Mouse (Mus musculus) 3T3-L1 (cell line): Measurements from ENCODE around the gene Drap1.

Experiments
- DNase-seq: peaks from one replicate; pipeline ENCODE4 v3.0.0-alpha.2; 2015; ENCODE audit warnings: low read depth, low spot score

Gene Drap1

DNA sequence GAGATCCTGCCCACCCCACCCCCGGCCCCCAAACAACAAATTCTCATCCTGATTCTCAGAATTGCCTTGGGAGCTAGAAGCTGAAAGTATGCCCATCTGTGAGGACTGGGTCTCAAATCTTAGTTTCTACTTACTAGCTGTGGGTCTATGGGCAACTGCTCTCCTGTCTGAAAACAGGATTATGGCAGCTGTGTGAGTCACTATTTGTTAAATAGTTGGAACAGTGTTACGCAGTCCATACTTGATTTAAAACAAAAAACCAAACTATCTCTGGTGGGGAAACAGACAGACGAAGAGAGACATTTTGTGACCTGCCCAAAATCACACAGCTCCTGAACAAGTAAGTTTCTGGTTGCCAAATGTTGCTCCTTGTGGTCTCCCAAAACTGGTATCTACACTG is 24.9 kb upstream of the Drap1 start:
- peak; percentile 65 for DNase-seq

GRCm38 (mm10) chr19:5448354-5449150 is 23.8 kb upstream of the Drap1 start:
- peak; percentile 80 for DNase-seq

- DNase-seq, result peak; percentile 85
Measured at GRCm38 (mm10) chr19:5447515-5448353, 23.0 kb upstream of the Drap1 start, which contains the start of gene Fosl1. Gene Fosl1 (plus strand): TSS chr19:5447547.

- no peak for DNase-seq
Measured at GRCm38 (mm10) chr19:5445747-5446146, 21.0 kb upstream of the Drap1 start.

DNA sequence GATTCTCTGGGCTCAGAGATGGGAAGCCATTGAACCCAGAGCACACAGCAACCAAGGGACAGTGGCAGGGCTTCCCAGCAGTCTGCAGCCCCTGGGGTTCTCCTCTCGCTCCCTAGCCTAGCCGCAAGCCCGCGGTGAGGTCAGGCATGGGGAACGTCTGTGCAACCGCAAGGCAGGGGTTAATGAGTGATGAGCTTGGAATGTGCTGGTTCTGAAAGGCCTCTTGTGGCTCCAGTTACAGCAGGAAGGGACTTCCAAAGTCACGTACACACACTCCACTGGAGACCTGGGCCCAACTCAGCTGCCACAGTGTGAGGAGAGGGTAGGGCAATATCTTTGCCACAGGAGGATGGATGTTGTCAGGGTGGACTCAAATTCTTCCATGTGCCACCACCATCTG is 20.2 kb upstream of the Drap1 start:
- peak; percentile 98 for DNase-seq

DNA sequence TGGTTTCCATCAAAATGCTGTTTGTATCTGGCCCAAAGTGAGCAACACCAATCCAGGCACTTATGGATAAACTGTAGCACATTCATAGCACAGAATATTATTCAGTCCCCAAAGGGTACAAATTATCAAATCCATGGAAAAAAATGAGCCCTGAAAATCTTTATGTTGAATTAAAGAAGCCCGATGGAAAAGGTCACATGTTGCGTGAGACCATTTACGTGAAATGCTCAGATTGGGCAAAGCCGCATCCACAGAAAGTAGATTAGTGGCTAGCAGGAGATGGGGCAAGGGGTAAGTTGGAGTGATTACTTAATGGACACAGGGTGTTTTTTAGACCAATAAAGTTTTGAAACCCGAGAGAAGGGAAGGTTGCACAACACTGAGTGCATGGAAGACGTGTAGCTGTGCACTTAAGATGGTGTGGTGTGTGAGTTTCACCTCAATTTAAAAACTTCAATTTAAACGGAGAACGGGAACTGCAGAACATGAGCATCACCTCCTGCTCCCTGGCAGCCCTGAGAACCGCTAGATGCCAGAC is 19.7 kb upstream of the Drap1 start:
- DNase-seq, result peak; percentile 84

- DNase-seq, result peak; percentile 68
Measured at GRCm38 (mm10) chr19:5433951-5434350, 9.2 kb upstream of the Drap1 start.

GRCm38 (mm10) chr19:5432992-5433852 is 8.4 kb upstream of the Drap1 start:
- DNase-seq, result peak; percentile 97

- DNase-seq, result peak; percentile 94
Measured at GRCm38 (mm10) chr19:5431911-5432464, 7.2 kb upstream of the Drap1 start.

GRCm38 (mm10) chr19:5430408-5430807 is 5.6 kb upstream of the Drap1 start:
- peak; percentile 49 for DNase-seq

DNA sequence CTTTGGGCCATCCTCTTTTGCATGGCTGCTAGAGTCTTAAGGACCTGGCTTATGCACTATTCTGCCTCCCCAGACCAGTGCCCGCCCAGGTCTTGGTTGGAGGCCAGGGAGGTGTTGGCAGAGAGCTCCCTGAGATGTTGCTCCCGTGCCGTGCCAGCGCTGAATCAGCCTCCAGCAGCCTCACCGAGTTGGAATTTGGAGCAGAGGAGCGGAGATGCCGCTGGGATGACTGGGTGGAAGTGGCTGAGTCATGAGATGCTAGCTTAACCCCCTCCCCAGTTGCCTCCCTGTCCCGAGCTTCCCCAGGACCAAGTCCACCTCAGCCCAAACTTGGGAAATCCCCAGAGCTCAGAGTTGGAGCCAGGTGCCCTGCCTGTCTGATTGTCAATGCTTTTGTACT is 5.0 kb upstream of the Drap1 start:
- DNase-seq, result peak; percentile 98

DNA sequence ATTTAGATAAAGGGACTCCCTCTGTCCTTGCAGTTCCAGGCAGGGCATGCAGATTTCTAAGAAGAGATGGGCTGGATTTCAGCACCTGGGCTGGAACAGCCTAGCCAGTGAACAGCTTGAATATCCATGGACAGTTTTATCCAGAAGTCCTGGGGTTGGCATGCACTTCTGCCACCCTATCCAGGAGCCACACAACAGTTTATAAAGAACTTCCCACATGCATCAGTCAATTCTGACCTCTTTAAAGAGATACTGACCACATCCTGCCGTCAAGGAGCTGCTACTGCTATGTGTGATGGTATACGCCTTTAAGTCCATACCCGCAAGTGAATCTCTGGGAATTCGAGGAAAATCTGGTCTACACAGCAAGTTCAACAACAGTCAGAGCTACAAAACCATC is 4.4 kb upstream of the Drap1 start:
- DNase-seq, result peak; percentile 83

- peak; percentile 87 for DNase-seq
Measured at GRCm38 (mm10) chr19:5428083-5428482, 3.3 kb upstream of the Drap1 start.

- DNase-seq, result no peak
Measured at GRCm38 (mm10) chr19:5426640-5427290, 2.0 kb upstream of the Drap1 start.

DNA sequence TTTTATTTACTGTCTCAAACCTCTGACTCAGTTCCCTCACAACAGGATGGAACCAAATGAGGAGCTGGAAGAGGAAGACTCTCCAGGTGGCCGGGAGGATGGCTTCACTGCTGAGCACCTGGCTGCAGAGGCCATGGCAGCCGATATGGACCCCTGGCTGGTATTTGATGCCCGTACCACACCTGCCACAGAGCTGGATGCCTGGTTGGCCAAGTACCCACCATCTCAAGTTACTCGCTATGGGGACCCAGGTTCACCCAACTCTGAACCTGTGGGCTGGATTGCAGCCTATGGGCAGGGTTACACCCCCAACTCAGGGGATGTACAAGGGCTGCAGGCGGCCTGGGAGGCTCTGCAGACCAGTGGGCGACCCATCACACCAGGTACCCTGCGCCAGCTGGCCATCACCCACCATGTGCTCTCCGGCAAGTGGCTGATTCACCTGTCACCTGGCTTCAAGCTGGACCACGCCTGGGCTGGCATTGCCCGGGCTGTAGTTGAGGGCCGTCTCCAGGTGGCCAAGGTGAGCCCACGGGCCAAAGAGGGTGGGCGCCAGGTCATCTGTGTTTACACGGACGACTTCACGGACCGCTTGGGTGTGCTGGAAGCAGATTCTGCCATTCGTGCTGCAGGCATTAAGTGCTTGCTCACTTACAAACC is 1.3 kb upstream of the Drap1 start:
- no peak for DNase-seq

DNA sequence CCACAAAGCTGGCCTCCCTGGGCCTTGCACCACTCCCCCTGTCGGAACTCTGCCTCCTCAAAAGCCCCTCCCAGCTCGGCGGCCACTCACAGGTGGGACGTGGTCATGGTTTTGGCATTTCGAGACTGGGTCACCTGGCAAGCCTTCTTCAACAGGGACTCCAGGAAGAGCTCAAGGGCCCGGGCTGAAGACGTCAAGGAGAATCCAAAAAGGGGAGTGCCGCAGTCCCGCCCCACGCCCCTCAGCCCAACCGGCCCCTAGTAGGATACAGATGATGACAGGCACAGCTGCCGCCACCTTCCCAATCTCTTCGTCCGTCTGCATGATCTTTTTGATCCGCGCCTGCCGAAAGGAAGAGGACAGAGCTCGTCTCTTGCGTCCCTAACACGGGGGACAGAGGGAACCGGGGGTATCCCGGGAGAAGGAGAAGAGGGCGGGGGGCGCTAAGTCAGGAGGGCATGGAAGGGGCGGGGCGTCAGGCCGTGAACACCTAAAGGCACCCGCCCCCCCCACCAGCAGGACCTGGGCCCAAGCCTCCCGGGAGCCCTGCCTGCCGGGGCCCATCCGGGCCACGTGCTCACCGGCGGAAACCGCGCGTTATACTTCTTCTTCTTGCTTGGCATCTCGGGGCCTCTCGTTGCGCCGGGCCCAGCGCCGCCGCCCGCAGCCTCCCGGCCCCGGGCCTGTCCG is 542 bp downstream of the Drap1 start:
- peak; percentile 72 for DNase-seq

GRCm38 (mm10) chr19:5423561-5423960 is 1.2 kb downstream of the Drap1 start:
- no peak for DNase-seq

GRCm38 (mm10) chr19:5422895-5423443 is 1.8 kb downstream of the Drap1 start:
- DNase-seq, result no peak

DNA sequence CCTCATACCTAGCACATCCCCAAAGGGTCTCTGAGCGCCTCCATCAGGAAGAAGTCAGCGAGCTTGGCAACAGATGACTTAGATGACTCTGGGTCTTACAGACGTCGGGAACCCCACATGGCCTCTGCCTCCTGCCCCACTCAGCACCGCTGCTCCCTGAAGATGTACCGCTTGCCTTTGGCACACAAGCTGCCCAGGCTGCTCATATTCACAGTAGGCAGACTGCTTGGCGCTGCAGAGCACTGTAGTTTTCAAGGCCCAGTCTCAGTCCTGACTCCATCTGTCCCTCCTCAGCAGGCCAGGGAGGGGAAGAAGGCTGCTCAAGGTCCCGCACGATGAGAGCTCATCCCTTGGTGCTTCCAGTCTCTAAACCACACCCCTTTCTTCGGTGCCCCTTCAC is 2.5 kb downstream of the Drap1 start:
- DNase-seq, result no peak
